Mouse (Mus musculus) ES-Bruce4 (cell line): ENCODE measurements around the gene Atxn7l1.

Experiments
- EP300 ChIP-seq: IDR thresholded peaks from 2 replicates; pipeline ENCODE4 v1.6.1; 2011; ENCODE audit warnings: low read depth, low read length; ENCODE audit not compliant: insufficient read depth
- POLR2A ChIP-seq: IDR thresholded peaks from one replicate; pipeline ENCODE4 v1.8.1; 2011; ENCODE audit warnings: low read length; ENCODE audit not compliant: insufficient read depth

- no peak for TF ChIP-seq EP300
- no peak for TF ChIP-seq POLR2A
Observed at GRCm38 (mm10) chr12:33288746-33289145, 141.3 kb downstream of the Atxn7l1 start.
